Mouse (Mus musculus): ENCODE results near the gene Hsd17b2. TPM values are rescaled to one million over a fixed set of nuclear protein-coding genes. Genes with fewer than 3 reads are reported as not detected.

The Hsd17b2 gene
- total RNA-seq, 2 experiments from 2014 or later: not detected

DNA sequence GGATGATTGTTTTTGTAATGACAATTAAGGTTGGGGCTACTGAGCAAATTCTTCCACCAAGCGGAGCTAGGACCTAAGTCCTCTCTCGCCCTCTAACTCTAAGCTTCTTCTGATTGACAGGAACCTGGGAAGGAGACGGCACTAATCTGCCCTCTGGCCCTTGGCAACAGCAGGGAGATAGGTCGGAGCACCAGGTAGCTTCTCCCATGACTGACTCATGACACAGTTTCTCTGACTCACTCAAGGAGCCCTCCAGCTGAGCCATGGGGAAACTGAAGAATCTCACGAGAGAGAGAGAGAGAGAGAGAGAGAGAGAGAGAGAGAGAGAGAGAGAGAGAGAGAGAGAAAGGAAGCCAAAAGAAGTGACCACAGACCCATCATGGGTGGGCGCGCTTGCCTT, 67.3 kb downstream of the Hsd17b2 start:
- no peak for ATAC-seq (replicated peaks; ENCODE audit: low FRiP score, poor library complexity, severe bottlenecking)

DNA sequence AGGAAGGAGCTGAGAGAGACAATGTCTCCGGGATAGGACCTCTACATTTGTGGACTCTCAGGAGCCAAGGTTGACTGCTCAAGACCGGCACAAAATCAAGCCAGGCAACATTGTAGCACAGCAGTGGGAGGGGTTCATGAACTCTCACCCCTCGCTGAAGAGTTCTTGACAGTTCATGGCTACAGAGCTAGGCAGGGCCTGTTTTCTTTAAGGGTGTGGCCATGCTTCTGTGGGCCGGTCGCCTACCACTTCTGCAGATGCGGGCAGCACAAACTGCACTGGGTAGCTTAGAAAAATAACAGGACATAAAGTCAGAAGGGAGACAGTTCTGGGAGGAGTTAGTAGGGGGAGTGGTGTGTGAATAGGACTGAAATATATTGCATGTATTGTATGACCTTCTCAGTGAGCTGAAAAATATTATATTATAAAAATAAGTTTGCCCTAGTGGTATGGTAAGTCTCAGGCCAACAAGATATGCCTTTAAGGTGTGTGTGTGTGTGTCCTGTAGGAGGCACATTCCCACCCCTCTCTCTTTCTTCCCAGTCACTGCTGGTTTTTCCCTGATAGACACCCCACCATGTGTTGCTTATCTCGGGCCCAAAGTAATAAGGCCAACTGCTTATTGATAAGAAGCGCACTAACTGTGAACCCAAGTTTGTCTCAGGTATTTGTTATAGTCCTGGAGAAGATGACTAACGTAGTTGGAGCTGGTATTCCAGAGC, 69.6 kb downstream of the Hsd17b2 start:
- ATAC-seq (replicated peaks; ENCODE audit: low FRiP score, poor library complexity, severe bottlenecking): no peak

DNA sequence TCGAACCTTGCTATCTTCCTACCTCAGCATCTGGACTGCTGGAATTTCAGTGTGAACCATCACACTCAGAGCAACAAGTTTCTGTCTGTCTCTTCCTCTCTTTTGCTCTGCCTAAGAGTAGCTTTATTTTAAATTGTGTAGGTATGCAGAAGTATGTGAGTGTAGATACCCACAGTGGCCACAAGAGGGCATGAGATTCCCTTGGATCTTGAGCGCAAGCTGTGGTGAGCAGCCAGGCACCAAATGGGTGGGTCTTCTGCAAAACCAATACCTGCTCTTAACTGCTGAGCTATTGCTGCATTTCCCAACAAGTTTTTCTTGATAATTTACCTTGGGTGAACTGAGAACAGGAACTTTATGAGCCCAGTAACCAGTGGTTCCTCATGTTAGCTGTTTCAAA, 70.4 kb downstream of the Hsd17b2 start:
- ATAC-seq (replicated peaks; ENCODE audit: low FRiP score, poor library complexity, severe bottlenecking): peak; percentile 57; the same call in 1 of the 2 replicates

DNA sequence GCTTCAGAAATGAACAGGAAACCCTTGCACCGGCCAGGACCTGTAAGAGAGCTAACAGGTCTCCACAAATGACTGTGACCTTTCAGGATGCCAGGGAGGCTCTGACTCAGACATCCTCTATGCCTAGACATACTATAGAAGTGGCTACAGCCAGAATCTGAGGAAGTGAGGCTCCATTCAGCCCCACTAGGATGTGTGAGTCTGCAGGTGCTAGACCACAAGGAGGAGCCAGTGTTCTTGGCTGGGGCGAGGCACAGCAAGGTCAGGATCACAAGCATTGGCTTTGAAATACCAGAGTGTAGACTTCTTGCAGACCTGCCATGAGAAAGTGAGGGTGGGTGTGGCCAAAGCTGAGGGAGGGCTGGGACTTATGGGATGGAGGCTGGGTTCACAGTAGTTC, 70.9 kb downstream of the Hsd17b2 start:
- no peak for ATAC-seq (replicated peaks; ENCODE audit: low FRiP score, poor library complexity, severe bottlenecking)

DNA sequence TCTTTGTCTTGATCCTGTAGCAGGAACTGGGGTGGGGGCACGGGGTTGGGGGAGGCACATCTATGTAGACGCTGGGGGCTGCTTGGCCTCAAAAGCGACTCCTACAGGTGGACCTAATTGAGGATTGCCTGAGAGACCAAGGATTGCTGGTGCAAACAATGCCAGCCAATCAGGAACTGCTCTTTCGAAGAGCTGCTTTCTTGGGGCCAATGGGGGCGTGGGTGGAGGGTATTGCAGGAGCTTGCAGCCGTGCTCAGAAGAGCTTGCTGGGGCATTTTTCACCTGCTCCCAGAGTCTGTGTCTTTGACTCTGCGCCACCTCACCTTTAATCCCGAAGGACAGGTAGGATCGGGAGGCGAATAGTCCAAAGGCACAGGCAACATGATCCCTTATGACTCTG, 73.9 kb downstream of the Hsd17b2 start:
- ATAC-seq (replicated peaks; ENCODE audit: low FRiP score, poor library complexity, severe bottlenecking): no peak

DNA sequence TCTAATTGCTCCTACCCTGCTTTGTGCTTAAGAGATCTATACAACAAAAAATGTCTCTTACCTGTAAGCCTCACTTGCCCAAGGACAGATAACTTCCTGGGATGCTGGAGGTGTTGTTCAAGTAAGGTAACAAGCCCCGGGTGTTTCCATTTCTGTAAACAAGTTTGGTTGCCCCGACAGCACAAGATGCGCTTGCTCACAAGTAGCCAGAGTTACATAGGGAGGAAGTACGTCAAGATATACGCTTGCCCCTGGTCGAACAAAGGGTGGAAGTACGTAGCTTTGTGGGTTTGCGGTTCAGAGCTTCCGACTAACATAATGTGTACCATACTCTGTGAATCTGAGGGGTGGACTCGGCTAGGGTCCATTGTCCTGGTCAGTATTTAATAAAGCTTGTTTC, 74.4 kb downstream of the Hsd17b2 start:
- ATAC-seq (replicated peaks; ENCODE audit: low FRiP score, poor library complexity, severe bottlenecking): no peak

DNA sequence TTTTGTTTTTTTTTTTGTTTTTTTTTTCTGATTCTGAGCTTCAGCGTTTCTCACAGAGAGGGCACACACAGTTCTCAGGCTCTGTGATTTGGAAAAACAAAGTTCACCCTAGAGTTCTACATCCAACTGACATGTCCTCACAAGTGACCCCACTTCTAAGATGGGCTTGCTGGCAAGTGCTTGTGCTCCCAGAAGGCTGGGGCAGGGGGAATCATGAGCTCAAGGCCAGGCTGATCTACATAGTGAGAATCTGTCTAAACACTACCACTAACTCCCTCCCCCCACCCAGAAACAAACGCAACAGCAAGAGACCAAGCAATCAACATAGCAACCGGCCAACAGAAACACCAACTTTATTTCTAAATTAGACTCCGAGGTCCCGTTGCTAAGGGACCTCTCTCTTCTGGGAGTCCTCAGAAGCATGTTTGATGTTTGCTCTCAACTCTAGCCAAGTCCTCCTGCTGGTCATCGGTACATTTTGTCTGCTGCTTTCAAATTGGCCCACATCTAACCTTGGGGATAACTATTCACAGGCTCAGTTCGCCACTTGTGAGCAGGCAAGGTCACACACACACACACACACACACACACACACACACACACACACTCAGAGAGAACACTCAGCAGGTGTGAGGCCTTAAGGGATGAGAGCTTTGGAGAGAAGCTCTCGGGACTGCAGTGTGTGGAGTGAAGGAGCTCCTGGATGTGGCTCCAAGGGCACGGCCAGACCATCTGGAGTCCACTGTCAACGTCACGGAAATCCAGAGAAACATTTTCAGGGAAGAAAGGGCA, 77.0 kb downstream of the Hsd17b2 start:
- no peak for ATAC-seq (replicated peaks; ENCODE audit: low FRiP score, poor library complexity, severe bottlenecking)

DNA sequence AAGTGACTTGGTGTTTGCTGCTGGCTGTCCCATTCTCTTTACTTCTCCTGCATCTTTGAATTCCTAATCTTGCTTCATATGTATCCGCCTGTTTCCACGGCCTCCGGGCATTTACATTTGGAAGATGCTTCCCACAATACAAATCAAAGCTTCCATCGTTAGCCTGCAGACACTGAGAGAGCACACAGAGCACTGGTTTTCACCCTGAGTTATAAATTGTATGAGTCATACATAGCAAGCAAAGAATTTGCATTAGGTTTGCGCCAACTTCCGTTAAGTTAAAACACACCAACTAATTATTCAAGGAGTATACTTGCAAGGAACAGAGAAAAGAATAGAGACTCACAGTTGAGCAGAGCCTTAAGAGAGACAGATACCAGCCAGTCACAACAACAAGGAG, 77.6 kb downstream of the Hsd17b2 start:
- no peak for ATAC-seq (replicated peaks; ENCODE audit: low FRiP score, poor library complexity, severe bottlenecking)

DNA sequence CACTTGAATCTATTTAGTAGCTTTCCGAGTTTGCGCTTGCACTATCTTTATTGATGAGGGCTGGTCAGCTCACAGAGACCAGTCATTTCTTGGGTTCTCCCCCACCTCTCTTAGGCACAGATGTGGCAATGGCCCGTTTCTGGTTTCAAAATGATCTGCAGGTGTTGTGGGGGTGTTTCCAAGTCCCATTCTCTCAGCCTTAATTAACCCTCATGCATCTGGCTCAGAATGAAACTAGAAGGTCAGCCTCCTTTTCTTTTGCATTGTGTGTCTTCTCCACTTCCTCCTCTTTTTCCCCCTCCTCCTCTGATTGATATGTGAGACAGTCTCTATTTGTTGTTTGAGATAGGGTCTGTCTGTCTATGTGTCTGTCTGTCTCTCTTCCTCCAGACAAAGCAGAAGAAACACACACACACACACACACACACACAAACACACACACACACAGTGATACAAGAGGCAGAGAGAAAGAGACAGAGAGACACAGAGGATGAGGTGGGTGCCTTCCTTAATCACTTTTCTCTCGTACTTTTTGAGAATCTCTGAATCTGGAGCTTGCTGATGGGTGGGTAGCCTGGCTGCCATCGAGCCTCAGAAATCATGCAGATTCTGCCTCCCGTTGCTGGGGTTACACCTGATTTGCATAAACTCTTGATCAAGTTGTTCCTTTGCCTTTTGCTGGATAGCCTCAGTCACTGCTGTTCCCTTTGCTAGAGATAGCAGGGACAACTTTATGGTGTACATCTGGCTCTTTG, 79.8 kb downstream of the Hsd17b2 start:
- ATAC-seq (replicated peaks; ENCODE audit: low FRiP score, poor library complexity, severe bottlenecking): no peak

DNA sequence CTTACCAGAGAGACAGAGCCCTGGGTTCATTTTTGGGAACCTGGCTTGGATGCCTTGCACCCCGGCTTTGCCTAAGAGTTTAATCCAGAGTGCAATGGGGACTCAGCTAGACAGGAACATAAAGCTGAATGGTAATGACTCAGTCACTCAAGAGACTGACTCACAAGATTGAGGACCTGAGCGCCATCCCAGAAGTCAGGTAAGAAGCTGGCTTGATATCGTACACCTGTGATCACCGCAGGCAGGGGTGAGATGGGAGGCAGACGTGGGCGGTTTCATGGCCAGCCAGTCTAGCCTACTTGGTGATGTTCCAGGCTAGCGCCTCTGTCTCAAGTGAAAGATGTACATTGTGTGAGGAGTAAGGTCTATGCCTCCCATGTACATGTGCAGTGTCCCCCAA, 81.3 kb downstream of the Hsd17b2 start:
- no peak for ATAC-seq (replicated peaks; ENCODE audit: low FRiP score, poor library complexity, severe bottlenecking)

DNA sequence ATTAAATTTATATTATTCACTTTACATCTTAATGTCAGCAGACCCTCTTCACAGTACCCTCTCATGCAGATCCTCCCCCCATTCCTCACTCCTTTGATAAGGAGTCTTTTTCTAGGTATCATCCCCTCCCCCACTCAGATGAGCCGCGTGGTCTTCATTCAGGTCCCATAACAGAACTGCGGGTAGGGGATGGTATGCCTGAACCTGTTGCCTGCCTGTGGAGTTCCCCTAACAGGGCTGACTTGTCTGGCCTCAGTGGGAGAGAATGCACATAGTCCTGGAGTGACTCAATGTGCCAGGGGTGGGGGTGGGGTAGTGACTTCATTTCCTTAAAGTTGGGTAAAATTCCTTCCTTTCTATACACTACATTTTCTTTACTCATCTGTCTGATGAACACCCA, 84.7 kb downstream of the Hsd17b2 start:
- ATAC-seq (replicated peaks; ENCODE audit: low FRiP score, poor library complexity, severe bottlenecking): no peak

DNA sequence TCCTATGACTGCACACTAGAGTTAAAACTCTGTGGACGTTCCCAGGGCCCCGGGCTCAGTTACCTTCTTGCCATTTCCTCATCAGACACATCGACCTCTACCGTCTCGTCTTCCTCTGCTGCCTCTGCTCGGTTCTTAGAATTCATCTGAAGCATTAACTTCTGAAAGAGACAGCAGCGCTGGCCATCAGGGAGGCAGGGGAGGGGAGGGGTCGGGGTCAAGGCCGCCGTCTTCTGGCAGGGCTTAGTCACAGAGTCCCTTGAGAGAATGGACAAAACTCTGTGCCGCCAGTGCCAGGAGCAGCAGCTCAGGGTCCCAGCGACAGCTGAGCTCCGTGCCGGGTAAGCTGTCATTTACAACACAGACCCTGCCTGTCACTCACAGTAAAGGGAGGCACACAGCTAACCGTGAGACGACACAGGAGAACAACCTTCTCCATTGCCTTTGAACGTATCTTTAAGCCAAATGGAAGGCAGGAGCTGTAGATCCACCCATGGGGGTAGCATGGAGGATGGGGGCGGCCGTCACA, 91.0 kb downstream of the Hsd17b2 start:
- no peak for ATAC-seq (replicated peaks; ENCODE audit: low FRiP score, poor library complexity, severe bottlenecking)

DNA sequence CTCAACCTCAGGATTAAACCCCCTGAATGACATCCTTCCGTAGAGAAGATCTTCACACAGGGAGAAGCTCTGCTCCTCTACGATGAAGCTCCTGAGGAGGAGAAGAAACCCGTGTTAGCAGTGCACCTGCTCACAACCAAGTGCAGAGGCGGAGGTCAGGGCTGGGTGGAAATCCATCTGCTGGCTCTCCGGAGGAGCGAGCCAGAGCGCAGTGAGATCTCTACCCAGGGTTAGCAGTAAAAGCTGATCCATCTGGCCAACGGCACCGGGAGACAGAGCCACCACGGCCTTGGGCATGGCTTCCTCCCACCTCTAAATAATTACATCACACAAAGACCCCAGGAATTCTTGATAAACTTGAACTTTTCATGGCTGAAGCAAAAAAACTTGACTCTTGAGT, 92.9 kb downstream of the Hsd17b2 start:
- no peak for ATAC-seq (replicated peaks; ENCODE audit: low FRiP score, poor library complexity, severe bottlenecking)

DNA sequence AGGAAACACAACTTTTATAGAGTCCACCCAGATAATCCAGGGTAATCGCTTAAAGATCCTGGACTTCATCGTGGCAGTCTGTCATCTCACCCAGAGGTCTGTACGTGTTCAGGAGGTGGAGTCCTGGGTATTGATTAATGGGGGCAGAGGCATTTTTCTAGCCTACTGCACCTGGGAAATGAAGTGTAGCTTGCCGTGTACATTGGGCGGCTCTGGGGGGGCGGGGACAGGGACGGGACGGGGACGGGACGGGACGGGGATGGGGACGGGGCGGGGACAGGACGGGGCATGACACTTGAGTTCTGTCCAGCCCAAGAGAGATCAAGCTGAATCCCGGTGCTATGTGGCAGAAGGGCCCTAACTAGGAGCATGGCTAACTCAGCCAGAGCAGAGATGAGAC, 94.8 kb downstream of the Hsd17b2 start:
- no peak for ATAC-seq (replicated peaks; ENCODE audit: low FRiP score, poor library complexity, severe bottlenecking)

DNA sequence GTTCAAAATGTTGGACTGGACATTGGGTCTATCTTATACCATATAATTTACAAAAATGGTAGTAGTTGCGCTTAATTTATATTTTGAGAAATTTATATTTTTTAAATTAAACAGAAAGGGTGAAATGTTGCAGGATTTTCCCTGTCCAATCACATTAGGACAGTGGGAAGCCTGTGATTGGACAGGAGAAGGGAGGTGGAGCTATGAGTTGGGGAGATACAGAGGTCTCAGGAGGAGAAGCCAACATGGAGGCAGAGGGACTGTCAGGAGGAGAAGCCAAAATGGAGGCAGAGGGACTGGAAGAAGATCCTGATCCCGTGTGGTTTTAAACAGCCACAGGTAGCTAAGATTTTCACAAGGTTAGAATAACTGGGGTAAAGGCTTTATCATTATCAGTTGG, 96.4 kb downstream of the Hsd17b2 start:
- no peak for ATAC-seq (replicated peaks; ENCODE audit: low FRiP score, poor library complexity, severe bottlenecking)

DNA sequence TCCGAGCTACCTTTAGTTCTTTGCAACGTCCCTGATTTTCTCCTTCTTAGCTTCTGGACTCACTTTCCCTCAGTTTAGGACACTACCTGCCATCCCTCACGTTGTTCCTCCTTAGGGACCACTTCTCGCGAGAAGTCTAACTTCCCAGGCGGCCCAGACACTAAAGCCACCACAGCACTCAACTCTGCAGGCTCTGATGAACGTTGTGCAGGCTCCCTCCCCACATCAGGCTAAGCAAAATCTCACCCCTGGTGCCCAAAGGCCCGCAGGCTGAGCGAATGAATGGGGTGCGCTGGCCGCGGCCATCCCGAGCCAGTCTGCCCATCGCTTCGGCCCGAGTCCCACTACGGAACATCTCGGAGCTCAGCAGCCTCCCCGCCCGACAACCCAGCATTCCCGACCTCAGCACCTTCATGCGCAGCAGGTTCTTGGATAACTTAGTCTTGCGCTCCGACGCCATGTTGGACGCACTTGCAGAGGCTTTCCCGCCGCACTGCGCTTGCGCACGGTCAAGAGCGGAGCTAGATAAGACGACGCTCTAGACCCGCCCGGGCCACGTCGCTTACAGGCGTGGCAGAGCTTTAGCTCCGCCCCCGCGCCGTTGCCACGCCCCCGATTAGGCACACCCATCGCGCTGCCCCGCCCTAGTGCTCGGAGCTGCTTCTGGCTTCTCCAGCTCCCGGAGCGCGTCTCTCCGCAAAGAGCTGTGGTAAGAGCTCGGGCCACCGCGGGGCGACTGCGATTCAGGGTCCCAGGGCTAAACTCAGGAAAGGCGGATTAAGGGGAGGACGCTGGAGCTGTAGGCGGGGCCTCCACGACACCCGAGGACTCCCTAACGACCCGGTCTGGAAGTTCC, 100.0 kb downstream of the Hsd17b2 start, which contains the start of gene Mphosph6:
Gene Mphosph6 (minus strand): TSS at position 501 of the 856 bp plus-strand sequence.
- peak; percentile 94 for ATAC-seq (replicated peaks; ENCODE audit: low FRiP score, poor library complexity, severe bottlenecking)

DNA sequence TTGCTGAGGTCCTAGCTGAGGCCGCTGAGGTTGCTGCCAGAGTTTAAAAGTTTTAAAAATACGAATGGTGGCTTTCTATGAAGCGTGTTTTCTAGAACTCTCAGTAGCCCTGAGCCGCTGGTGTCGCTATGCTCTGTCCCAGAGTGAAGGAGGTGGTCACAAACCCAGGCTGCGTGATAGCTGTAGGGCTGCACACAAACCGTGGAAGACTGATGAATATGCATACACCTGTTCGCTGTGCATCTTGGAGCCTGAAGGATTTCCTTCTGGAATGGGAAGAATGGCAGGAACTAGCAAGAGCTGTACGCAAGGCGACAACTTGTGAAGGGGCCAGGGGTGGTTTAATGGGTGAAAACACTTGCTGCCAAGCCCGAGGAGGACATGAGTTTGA, 100.6 kb downstream of the Hsd17b2 start:
- peak; percentile 20 for ATAC-seq (replicated peaks; ENCODE audit: low FRiP score, poor library complexity, severe bottlenecking)

DNA sequence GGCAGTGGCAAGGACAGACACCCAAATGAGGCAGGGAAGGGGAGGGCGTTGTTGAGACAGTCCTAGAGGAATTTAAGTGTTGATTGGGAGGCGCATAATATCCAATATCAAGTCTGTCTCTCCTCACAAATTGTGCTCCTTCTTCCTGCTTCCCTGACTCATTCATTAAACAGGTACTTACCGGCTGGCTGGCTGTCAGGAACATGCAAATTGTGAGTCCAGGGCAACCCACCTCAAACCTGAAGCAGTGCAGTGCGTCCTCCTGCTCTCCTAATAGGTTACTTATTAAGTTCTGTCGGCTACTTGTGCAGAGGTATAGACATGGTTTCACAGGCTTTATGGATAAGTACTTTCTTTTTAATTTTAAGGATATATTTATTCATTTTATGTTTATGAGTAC, 103.7 kb downstream of the Hsd17b2 start:
- ATAC-seq (replicated peaks; ENCODE audit: low FRiP score, poor library complexity, severe bottlenecking): no peak
